Mouse (Mus musculus) hindbrain, embryonic 12.5 days (tissue): ENCODE measurements around the gene Olfr398. TPM values are rescaled to one million over a fixed set of nuclear protein-coding genes. Genes with fewer than 3 reads are reported as not detected.

Experiments
- ATAC-seq: fragments of 200-750 bp; cut with Nextera tagmentation; 2 replicates; pipeline ENCODE4 v1.8.0; 2017; ENCODE audit warnings: moderate TSS enrichment; ENCODE audit not compliant: low FRiP score
- H3K27ac ChIP-seq: fragments of 300-500 bp; sonication (generic); 2 replicates; pipeline ENCODE4 v1.5.1; 2016; ENCODE audit warnings: mild to moderate bottlenecking
- H3K27me3 ChIP-seq: fragments of 300-500 bp; sonication (generic); 2 replicates; pipeline ENCODE4 v1.6.1; 2016; ENCODE audit warnings: mild to moderate bottlenecking
- H3K36me3 ChIP-seq: fragments of 300-500 bp; sonication (generic); 2 replicates; pipeline ENCODE4 v1.6.1; 2016; ENCODE audit warnings: mild to moderate bottlenecking
- H3K4me1 ChIP-seq: fragments of 300-500 bp; sonication (generic); 2 replicates; pipeline ENCODE4 v1.6.1; 2016
- H3K4me2 ChIP-seq: fragments of 300-500 bp; sonication (generic); replicated peaks from 2 replicates; pipeline ENCODE4 v1.6.1; 2016; ENCODE audit warnings: mild to moderate bottlenecking
- H3K4me3 ChIP-seq: fragments of 300-500 bp; sonication (generic); 2 replicates; pipeline ENCODE4 v1.5.1; 2016; ENCODE audit warnings: mild to moderate bottlenecking
- H3K9ac ChIP-seq: fragments of 300-500 bp; sonication (generic); 2 replicates; pipeline ENCODE4 v1.6.1; 2016; ENCODE audit warnings: mild to moderate bottlenecking, moderate library complexity
- H3K9me3 ChIP-seq: fragments of 300-500 bp; sonication (generic); replicated peaks from 2 replicates; pipeline ENCODE4 v1.6.1; 2016; ENCODE audit warnings: mild to moderate bottlenecking
- WGBS: fragments of 180-500 bp; shearing (Covaris S2); methylation state at CpG from one replicate; pipeline ENCODE4 v1.1.7; 2016; 5-methylcytosine and 5-hydroxymethylcytosine counted together
- polyA plus RNA-seq: library from polyadenylated mRNA; unstranded; fragments of >200 nt; fragmentation: Nextera tagmentation; extraction: Ambion mirVana; gene quantifications from 2 replicates; pipeline ENCODE4 v1.2.1, GENCODE M21; 2016

Gene Olfr398
- not detected in 2 replicates for polyA plus RNA-seq

DNA sequence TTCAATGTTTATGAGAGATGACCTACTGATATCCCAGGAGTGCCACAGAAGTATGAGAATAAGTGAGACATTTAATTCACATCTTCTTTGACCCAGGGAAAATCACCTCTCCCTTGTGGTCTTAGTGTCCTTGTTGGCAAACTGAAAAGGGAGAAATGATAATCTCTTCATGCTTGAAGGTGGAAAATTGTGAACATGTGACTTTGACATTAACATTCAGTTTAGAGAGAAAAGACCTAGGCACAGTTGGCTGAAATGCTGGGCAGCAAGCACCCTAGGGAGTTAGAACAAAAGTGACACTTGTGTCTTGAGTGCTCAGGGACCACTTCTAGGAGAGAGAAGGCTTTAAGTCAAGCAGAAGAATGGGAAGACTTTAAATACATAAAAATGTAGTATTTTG lies at the start of gene Olfr398:
Olfr398 (minus strand) TSS at position 101 of the 400 bp plus-strand sequence.
- H3K9ac ChIP-seq = no peak within 1 kb of the TSS
- no peak for ATAC-seq

DNA sequence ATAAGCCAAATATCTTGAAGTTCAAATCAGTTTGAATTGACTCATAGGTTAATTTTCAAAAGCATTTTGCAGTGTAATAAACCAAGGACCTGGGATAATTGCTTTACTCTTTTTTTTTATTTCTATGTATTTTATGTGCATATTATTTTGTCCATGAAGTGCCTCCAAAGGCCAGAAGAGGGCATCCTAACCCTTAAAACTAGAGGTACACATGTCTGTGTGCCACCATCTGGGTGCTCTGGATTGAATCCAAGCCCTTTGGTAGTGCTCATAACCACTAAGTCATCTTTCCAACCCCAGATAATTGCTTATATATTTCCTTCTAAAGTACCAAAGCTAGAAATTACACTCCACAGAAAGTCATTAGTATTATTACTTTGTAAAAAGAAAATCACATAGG lies 2.9 kb upstream of the Olfr398 start:
- H3K9ac ChIP-seq = no peak overlapping the region
- ATAC-seq = no peak
- H3K4me1 ChIP-seq = no peaks in the 10 kb centered on the region

More for the DNA sequence above, at the start of gene Olfr398:
- H3K4me3 ChIP-seq = no peak within 1 kb of the TSS
- H3K27me3 ChIP-seq = no peaks in the 10 kb centered on the region
- H3K36me3 ChIP-seq = no peaks in the 10 kb centered on the region
- no peak within 1 kb of the TSS for H3K4me2 ChIP-seq
- H3K4me1 ChIP-seq = no peaks in the 10 kb centered on the region
- H3K9me3 ChIP-seq = peaks cover 32% of the 10 kb centered on the region
- no peak within 1 kb of the TSS for H3K27ac ChIP-seq

DNA sequence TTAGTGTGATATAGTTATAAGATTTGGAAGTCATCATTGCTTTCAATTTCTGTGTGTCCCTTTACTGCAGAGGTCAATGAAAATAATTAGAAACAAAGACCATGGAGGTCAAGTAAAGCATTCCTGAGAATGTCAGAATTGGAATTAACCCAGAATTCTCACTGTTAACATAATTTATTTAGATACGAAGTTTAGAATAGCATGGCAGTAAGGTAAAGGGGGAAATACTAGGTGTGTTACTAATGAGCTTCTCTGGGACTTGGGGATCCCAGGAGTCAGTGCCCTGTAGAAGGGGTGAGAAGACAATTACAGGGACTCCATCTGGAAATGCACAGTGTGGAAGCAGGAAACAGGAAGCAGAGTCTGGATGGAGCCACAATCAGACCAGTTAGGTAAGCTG lies 29.7 kb downstream of the Olfr398 start, which contains the start of gene Olfr397:
Olfr397 (plus strand) TSS at position 301 of the 400 bp plus-strand sequence.
- WGBS = 84% methylated on average over 1 of the region's 1 CpGs
- H3K4me1 ChIP-seq = no peaks in the 10 kb centered on the region
- no peak for ATAC-seq
- no peak within 1 kb of the TSS for H3K4me2 ChIP-seq
- H3K4me3 ChIP-seq = no peak within 1 kb of the TSS
- no peak within 1 kb of the TSS for H3K27ac ChIP-seq
- no peaks in the 10 kb centered on the region for H3K36me3 ChIP-seq
- no peaks in the 10 kb centered on the region for H3K27me3 ChIP-seq
- H3K9me3 ChIP-seq = peaks cover 34% of the 10 kb centered on the region
- H3K9ac ChIP-seq = no peak within 1 kb of the TSS

More for the DNA sequence above, 2.9 kb upstream of the Olfr398 start:
- Histone ChIP-seq H3K36me3 (no peaks in the 10 kb centered on the region), H3K9me3 (peaks cover 14% of the 10 kb centered on the region; the same call in 1 of the 2 replicates), H3K27me3 (no peaks in the 10 kb centered on the region), H3K4me3 (no peak overlapping the region), H3K4me2 (no peak overlapping the region), H3K27ac (no peak overlapping the region)

DNA sequence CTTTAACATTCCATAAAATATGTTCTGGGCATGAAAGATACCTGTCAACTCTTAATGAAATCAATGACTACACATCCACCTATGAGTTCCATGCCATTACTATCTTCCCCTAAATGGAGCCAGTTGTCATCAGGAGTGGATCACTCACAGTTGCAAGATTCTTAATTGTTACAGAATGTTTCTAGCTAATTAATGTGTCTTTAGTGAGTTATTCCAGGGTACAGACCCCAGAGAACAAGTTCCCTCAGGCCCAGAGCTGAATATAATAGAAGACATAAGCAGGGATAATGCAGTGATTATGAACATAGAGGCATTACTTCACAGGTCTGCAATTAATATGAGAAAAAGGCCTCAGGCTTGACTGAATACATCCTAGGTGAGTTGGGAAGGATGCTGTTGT lies 53.8 kb downstream of the Olfr398 start, which contains the start of gene Olfr23:
Olfr23 (plus strand) TSS at position 301 of the 400 bp plus-strand sequence.
- Histone ChIP-seq H3K4me1 (no peaks in the 10 kb centered on the region), H3K9me3 (no peaks in the 10 kb centered on the region), H3K27me3 (no peaks in the 10 kb centered on the region), H3K4me3 (no peak within 1 kb of the TSS), H3K9ac (no peak within 1 kb of the TSS), H3K4me2 (no peak within 1 kb of the TSS), H3K36me3 (no peaks in the 10 kb centered on the region), H3K27ac (no peak within 1 kb of the TSS)
- ATAC-seq = no peak

Other genes with a start within 250 kb of the Olfr398 start
- gene Olfr389, start 209.7 kb downstream of the Olfr398 start, polyA plus RNA-seq = not detected in 2 replicates
- gene Olfr390, start 207.4 kb downstream of the Olfr398 start, polyA plus RNA-seq = not detected in 2 replicates
- not detected in 2 replicates for gene Olfr391-ps, start 187.4 kb downstream of the Olfr398 start, polyA plus RNA-seq
- not detected in 2 replicates for gene Olfr392, start 173.4 kb downstream of the Olfr398 start, polyA plus RNA-seq
- not detected in 2 replicates for gene Olfr393, start 139.0 kb downstream of the Olfr398 start, polyA plus RNA-seq
- not detected in 2 replicates for gene Olfr394, start 99.6 kb downstream of the Olfr398 start, polyA plus RNA-seq
- gene Olfr395, start 81.1 kb downstream of the Olfr398 start, polyA plus RNA-seq = not detected in 2 replicates
- gene Olfr23, start 53.7 kb downstream of the Olfr398 start, polyA plus RNA-seq = not detected in 2 replicates
- gene Olfr397, start 29.6 kb downstream of the Olfr398 start, polyA plus RNA-seq = not detected in 2 replicates
- gene Olfr139, start 66.1 kb upstream of the Olfr398 start, polyA plus RNA-seq = not detected in 2 replicates
- not detected in 2 replicates for gene Olfr399, start 66.2 kb upstream of the Olfr398 start, polyA plus RNA-seq
- gene Zfp616, start 79.5 kb upstream of the Olfr398 start, polyA plus RNA-seq = not detected in 2 replicates
- not detected in 2 replicates for gene Olfr401, start 123.3 kb upstream of the Olfr398 start, polyA plus RNA-seq
- not detected in 2 replicates for gene Olfr402, start 163.1 kb upstream of the Olfr398 start, polyA plus RNA-seq
- gene Olfr403, start 195.8 kb upstream of the Olfr398 start, polyA plus RNA-seq = not detected in 2 replicates
- gene Olfr43, start 221.0 kb upstream of the Olfr398 start, polyA plus RNA-seq = not detected in 2 replicates